Mouse (Mus musculus): Measurements from ENCODE around the gene Kit. TPM values are rescaled to one million over a fixed set of nuclear protein-coding genes. Genes with fewer than 3 reads are reported as not detected.

Gene Kit
- total RNA-seq, 4 experiments from 2014 or later = 70.5 to 88.4 (median 75.1) TPM

DNA sequence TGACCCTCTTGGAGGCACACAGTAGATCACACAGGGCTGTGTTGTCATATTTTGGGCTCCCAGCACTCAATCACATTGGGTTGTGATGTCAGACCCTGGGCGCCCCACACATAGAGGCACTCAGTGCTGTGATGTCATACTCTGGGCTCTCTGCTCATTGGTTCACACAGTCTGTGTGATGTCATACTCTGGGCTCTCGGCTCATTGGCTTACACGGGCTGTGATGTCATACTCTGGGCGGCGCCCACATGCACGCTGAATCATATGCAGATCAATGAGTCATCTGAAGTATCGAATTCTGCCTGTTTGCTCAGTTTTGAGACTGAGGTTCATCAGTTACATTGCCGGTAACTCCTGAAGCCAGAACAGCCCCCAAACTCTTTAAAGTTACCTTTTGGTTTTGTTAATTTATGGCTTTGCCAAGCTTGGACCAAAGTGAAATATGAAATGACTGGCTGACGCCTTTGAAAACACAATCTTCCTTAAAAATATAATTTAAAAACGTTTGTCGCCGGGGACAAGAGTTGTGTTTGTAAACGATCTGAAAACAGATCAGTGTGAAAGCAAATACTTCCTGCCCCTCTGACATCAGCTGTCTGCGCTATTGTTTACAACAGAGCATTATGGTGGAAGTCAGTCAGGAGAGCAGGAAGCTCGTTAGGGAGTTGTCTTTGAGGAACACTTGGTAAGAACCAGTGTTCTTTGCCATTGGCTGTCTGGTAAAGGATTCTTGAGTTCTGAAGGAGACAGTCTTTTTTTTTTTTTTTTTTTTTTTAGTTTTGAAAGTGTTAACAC, 15.0 kb downstream of the Kit start:
- DNase-seq (ENCODE audit: low spot score in 2 of 2) = no peak

DNA sequence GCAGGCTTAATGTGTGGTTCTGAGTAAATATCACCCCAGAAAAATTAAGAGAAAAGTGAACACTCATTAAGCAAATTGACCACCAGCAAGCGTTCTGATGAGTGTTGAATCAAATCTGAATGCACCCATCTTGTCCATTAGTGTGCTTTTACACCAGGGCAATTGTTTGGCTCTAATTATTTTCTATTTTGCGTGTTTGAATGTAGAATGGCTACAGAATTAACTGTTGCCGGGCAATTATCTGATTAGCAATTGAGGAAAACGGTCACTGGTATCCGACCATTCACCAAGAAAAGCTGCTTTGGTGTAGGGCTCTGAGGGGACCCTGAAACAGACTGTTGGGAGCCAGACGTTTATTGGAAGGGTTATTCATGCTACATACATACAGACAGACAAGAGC, 16.2 kb downstream of the Kit start:
- no peak for DNase-seq (ENCODE audit: low spot score in 2 of 2)

DNA sequence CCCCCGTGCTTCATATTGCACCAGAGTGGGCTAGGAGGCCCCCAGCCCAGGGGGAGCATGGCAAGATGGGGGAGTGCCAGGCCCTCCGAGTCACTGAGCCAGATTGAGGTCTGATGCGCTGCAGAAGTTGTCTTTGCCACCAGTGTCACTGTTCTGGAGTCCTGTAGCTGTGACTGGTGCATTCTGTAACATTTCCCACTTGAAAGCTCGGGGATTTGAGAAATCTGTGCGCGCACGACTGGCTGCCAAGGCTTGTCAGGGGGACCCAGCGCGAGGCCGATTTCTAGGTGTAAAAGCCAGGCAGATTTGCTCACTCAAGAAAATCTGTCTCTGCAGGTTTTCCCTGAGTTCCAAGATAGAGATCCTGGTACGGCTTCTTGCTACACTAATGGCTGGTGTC, 16.9 kb downstream of the Kit start:
- DNase-seq (ENCODE audit: low spot score in 2 of 2) = no peak

DNA sequence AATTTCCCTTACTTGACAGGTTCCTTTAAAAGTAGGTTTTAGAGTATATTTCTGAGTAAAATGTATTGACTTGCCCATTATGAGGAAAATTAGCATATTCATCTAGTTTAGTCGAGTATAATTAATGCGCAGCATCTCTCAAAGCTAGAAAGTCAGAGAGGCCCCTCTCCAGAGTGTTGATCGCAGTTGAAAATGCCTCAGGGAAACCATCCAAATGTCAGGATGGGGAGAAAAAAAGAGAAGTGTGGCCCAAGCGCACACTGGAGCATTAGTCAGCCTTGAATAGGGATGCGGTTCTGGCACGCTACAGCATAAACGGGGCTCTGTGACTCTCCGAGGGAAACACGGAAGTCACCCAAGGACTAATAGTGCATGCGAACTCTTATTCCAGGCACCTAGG, 20.6 kb downstream of the Kit start:
- DNase-seq (ENCODE audit: low spot score in 2 of 2) = no peak

DNA sequence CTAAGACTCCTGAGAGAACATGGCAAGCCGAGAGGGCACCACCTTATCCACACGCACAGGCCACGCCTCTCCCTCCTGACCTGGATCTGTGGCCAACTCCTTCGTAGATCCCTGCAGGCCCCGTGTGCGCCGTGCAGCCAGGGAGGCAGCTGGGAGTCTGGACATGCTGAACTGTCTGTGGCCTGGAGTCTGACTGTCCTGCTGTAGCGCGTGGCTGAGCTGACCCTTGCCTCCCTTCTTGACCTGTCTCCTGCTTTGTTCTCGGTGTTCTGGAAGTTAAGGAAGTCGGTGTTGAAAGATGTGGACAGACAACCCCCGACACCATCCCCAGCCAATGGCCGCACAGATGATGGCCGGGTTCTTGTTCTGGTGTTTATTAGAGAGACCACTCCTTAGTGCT, 21.5 kb downstream of the Kit start:
- no peak for DNase-seq (ENCODE audit: low spot score in 2 of 2)

DNA sequence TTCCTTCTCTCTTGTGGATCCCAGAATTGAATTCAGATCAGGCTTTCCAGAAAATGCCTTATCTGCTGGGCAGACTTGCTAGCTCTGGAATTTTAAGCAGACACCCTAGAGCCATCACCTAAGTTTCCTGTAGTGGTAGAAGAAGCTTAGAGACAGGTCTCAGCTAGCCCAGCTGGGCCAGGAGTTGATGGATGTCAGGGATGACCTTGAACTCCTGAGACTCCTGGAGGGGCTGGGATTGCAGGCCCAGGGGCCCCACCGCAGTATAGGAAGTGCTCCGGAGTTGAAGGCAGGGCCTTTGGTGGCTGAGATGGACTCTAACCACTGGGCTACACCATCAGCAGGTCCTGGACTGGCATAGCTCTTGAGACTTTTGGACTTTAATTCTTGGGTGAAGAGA, 22.6 kb downstream of the Kit start:
- no peak for DNase-seq (ENCODE audit: low spot score in 2 of 2)

DNA sequence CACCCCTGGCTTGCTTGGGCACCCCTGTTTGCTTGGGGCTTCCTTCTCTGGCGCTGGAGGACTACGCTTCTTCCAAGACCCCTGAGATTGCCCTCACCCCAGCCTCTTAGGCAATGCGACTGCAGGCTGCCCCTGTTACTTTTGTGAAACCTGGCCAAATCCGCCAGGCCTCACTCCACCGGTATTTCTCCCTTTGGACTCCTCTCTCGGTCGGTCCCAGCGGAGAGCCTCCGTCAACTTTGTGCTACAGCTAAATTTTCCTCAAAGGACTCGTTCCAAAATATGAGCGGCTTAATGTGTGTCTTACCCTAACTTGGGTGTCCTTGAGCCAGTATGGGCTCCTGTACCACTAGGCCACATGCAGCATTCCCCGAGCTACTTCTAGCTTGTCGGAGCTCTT, 23.8 kb downstream of the Kit start:
- no peak for DNase-seq (ENCODE audit: low spot score in 2 of 2)

DNA sequence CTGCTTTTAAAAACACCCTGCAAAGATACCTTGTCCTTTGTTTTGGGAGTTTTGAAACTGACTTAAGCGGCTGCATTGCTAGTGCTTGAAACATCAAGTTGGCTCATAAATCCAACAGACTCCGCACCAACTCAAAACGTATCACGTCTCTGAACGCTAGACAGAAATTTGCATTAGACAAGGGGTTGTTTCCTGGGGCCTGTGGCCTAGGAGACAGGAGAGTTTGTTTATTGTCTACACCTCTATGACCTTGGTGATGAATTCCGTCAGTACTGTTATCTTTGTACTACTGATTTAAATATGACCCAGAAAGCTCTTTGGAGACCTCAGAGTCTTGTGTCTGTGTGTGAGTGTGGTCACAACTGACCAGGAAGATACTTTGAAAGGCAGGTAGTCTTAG, 25.3 kb downstream of the Kit start:
- no peak for DNase-seq (ENCODE audit: low spot score in 2 of 2)

DNA sequence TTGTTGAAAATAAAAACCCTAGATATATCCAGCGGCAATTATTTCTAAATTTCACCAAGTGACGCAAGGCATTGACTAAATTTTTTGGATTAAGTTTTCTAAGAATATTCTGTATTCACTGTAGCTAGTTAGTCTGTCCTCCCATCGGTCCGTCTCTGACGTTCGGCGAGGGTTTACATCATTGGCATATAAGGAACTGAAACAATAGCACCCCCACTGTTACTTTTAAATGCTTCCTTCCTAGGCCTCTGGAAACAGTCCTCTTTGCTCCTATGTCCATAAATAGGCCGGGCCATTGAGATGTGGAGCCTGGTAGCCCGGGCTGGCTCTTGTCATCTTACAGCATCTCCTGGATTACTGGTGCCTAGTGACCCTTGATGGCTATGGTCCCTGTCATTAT, 29.5 kb downstream of the Kit start:
- DNase-seq (ENCODE audit: low spot score in 2 of 2) = no peak

DNA sequence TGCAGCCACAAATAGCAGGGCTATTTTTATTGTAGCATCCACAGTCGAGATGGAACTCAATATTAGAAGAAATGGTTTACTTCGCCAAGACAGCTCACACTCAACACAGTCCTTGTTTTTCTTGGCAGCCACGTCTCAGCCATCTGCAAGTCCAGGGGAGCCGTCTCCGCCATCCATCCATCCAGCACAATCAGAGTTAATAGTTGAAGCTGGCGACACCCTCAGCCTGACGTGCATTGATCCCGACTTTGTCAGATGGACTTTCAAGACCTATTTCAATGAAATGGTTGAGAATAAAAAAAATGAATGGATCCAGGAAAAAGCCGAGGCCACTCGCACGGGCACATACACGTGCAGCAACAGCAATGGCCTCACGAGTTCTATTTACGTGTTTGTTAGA, 32.2 kb downstream of the Kit start:
- DNase-seq (ENCODE audit: low spot score in 2 of 2) = peak in 1 of 2 experiments; percentile 22

DNA sequence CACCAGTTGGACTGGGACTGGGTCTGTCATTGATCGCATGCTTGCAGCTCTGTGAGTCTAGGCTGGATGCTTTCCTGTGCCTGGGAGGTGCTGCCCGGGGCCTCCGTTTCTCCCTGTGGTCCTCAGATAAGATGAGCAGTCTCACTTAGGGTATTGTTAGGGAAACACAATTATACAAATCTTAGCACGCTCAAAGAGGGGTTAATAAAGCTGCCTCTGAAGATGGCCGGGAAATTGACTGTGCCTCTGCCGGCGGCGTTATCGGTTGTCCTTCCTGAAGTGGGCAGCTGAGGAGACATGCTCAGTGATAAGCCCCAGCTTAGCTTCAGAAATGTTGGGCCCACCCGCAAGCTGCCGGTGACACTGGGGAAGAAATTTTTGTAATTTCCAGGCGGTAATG, 33.3 kb downstream of the Kit start:
- DNase-seq (ENCODE audit: low spot score in 2 of 2) = no peak

DNA sequence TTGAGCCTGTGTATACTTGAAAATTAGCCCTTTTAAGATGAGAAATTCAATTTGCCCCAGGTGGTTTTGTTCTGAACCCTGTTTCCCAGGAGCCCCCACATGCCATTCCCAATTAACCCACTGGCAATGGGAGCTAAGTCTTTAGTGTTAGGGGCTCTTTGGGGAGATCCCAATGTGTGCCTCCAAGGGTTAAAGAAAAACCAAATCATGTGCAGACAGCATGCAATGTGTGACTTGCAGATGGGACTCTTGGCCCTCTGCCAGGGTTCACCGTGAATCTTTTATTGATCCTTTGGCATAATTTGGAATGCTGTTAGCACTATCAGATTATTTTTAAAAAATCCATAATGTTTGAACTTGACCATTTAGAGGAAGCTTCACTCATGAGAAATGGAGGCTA, 37.7 kb downstream of the Kit start:
- DNase-seq (ENCODE audit: low spot score in 2 of 2) = no peak

DNA sequence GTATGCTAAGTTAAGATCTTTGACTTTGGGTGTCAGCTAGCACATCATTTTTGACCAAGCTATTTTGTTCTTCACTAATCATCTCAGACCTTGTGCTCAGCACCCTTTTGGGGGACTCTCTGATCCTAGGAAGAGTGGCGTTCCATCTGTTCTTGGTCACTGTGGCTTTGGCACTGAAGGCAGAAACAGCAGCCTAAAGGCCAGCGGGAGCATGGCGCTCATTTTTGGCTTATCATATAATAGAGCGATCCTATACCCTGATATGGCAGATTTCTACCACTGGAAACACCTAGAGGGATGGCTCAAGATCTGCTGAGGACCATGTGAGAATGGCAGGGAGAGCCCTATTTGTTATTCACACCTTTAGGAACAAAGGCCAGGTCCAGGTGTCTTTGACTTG, 38.2 kb downstream of the Kit start:
- DNase-seq (ENCODE audit: low spot score in 2 of 2) = no peak

DNA sequence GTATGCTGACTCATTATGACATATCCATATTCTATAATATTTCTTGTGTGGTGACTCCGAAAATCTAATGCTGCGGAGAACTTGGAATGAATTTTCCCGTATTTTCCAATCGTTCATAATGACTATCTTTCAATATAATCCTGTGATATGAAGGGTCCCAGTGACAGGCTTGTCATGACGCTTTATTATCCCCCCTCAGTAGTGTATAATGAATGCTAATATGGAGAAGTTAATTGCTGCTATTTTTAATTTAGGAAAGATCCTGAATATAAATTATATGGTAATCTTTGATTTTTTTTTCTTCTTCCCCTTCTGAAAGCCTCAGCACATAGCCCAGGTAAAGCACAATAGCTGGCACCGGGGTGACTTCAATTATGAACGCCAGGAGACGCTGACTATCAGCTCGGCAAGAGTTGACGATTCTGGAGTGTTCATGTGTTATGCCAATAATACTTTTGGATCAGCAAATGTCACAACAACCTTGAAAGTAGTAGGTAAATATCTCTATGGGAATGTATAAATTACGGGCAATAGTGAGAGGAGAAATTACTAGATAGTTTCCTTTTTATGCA, 40.4 kb downstream of the Kit start:
- DNase-seq (ENCODE audit: low spot score in 2 of 2) = no peak

DNA sequence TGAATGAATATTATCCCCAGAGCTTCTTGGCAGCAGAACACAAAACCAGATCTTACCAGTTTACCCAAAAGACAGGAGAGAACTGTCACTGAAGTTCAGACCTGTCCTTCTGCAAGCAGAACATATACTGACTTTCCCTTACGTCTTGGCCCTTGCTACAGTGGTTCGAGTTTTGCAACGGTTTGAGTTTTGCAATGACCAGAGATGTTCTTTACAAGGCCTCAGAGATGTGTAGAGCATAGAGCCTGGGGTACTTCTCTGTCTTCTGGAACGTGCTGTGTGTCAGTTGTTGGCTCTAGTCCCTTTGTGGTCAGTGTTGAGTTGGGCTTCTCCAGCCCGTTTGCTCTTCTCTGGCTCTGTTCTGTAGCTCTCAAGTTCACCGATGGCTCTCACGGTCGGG, 40.9 kb downstream of the Kit start:
- DNase-seq (ENCODE audit: low spot score in 2 of 2) = no peak

DNA sequence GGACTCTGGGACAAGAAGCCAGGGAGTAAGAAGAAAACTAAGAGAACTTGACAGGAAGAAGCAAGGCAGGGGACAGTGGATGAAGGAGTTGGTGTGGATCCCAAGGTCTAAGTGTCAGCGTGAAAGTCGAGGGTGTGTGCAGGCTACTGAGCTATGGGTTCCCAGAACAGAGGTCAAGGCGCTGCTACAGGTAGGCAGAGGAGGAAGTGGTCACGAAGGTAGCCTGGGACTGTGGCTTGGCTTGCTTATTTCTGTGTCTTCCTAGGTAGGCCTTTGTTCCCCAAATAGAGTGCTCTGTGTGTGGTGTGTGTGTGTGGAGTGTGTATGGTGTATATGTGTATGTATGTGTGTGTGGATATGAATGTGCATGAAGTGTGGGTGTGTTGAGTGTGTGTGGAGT, 47.7 kb downstream of the Kit start:
- no peak for DNase-seq (ENCODE audit: low spot score in 2 of 2)

DNA sequence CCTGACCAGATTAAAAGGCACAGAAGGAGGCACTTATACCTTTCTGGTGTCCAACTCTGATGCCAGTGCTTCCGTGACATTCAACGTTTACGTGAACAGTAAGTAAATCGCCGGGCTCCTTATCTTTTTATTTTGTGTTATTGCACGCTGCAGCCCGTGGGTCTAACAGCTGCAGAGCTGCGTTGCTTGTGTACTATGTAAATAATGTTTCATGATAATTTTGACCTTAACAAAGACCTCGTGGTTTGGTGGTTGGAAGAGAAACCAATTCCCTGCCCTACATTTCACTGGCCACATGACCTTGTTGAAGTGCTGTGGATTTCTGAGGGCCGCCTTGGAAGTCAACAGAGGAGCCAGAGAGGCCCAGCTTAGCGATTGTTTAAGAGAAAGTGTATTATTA, 48.3 kb downstream of the Kit start:
- DNase-seq (ENCODE audit: low spot score in 2 of 2) = no peak

DNA sequence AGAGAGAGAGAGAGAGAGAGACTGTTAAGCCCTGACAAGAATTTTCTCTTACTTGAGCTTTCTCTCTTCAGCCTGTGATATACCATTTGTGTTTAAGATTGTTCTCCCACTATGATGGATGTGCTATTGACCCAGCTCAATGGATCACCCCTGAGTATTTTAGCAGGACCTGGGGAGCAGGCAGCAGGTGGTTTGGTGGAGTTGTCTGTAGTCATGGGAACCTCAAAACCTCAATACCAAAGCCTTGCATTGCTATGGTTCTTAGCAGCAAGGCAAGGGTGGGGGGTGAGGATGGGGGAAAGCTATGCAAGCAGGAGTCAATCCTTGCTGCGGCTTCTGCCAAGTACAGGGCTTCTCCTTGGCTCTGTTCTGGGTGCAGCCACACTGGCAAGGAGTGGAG, 48.8 kb downstream of the Kit start:
- DNase-seq (ENCODE audit: low spot score in 2 of 2) = no peak

DNA sequence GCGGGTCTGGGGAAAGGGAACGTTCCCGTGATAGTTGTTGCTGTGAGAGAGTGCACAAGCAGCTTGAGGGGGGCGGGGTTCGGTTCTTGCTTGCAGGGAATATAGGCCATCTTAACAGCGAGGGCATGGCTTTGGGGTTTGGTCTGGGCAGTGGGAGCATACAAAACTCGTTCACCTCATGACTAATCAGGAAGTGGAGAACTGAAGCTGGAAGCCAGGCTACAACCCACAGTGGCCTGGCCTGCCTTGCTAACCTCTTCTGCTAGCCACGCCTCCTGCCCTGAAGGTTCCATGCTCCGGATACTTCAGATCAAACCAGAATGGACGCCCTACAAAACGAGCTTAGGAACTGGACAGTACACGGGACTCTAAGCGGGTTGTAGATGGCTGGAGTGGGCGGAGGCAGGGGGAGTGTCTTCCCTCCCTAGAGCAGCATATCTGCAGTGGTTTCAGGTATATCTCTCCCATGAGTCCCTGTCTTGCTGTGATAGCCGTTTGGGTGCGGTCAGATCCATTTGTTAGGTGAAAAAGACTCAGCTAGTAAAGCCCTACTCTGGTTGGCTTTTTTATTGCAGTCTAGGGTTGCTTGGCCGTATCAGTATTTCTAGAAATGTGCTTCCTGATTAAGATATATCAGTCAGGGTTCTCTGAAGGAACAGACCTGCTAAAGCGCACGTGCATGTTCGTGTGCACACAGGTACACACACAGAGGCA, 49.4 kb downstream of the Kit start:
- no peak for DNase-seq (ENCODE audit: low spot score in 2 of 2)

DNA sequence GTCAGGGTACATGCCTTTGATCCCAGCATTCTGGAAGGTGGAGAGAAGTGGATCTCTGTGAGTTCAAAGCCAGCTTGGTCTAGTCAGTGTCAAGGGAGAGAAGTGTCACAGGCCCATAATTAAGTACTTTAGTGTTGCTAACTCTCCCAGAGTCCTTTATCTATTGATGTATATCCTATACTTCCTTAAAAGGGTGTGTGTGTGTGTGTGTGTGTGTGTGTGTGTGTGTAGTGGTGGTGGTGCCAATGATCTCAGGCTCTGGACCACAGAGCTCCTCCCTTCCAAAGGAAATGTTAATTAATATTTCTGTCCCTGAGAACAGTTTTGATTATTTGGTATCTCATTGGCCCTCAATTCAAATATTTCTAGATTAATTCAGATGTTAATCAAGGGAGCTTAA, 50.3 kb downstream of the Kit start:
- DNase-seq (ENCODE audit: low spot score in 2 of 2) = no peak

DNA sequence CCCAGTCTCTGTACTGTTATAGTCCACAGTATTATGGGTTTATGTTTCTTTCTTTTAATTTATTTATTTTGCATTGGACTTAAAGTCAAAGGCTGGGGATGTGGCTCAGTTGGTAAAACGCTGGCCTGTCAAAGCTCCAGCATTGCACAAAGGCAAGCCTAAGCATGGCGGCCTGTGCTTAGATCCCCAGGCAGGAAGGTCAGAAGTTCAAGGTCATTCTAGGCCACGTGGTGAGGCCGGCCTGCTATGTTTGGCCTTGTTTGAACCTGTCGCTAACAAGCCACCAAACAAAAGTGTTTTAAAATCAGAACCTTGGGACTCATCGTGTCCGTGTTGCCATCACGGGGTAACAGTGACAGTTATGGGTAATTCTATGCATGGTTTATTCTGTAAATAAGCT, 51.6 kb downstream of the Kit start:
- DNase-seq (ENCODE audit: low spot score in 2 of 2) = no peak

DNA sequence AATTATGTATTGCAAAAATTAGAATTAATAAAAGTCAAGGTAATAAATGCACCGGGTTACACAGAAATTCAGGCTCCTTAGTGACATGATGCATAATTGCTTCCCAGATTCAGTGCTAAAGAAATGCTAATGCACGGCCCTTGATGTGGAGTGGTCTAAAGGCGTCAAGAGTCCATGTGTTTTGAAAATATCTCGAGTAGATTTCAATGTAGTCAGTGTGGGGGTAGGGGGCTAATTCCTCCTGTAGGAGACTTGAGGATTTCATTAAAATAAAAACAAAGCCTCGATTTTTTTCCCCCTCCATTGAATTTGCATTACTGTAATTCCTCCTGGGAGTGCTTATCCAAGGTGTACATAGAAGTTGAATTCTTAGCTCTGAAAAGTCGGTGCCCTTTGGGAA, 52.0 kb downstream of the Kit start:
- no peak for DNase-seq (ENCODE audit: low spot score in 2 of 2)

DNA sequence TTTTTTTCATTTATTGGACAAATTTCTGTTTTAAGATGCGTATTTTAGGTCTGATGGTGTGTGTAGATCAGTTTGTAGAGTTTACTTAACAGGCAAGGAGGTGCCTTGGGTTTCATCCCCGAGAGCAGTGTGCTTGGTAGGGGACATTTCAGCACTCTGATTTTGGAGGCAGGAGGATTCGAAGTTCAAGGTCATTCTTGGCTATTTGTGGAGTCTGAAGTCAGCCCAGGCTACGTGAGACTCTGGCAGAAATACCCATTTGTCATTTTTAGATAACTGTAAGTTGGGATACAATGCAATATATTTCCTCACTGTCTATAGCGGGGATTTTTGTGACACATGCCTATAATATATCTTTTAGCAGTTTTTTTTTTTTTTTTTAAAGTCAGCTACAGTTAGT, 57.5 kb downstream of the Kit start:
- no peak for DNase-seq (ENCODE audit: low spot score in 2 of 2)

All from layer of hippocampus, adult 8-10 months (tissue).